Mouse (Mus musculus): ENCODE measurements around the gene Kif1b. TPM values are rescaled to one million over a fixed set of nuclear protein-coding genes. Genes with fewer than 3 reads are reported as not detected.

Gene Kif1b
- total and polyA plus RNA-seq, 3 experiments = 8.8 to 20.2 (median 16.3) TPM

DNA sequence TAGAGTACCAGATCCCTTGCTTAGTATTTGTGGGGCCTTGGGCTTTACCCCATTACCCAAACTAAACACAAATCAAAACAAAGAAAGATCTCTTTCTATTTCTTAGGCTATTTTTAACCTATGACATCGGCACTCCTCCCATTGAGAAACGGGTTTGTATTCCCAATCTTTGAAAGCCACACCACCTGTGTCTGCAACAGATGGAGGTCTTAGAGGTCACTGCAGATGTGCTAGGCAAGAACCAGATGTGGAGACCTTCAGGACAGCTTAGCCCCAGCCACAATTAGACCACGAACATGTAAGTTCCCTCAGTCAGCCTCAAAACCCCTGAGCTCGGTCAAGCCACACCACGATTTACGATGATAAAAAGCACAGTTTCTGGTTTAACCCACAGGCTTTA is 15.2 kb upstream of the Kif1b start:
- Histone ChIP-seq H3K4me3 (ENCODE audit: control insufficient read depth in 1 of 2, insufficient read depth in 1 of 2, low read depth in 2 of 2, low read length in 2 of 2) (no peak overlapping the region), H3K79me2 (ENCODE audit: control insufficient read depth, insufficient read depth, low read length, poor library complexity) (no peaks in the 10 kb centered on the region), H3K9ac (ENCODE audit: control insufficient read depth, low read depth, low read length, poor library complexity, severe bottlenecking) (no peak overlapping the region), H3K27ac (ENCODE audit: control insufficient read depth, low read depth, low read length) (no peak overlapping the region), H3K36me3 (ENCODE audit: control insufficient read depth in 1 of 2, insufficient read depth in 2 of 2, low read length in 2 of 2) (no peaks in the 10 kb centered on the region), H3K27me3 (ENCODE audit: control insufficient read depth in 1 of 2, insufficient read depth in 2 of 2, low read length in 2 of 2) (no peaks in the 10 kb centered on the region; a peak in 1 of 4 replicates), H3K4me1 (ENCODE audit: control insufficient read depth in 1 of 2, insufficient read depth in 2 of 2, low read length in 2 of 2) (no peaks in the 10 kb centered on the region), H3K9me3 (replicated peaks; ENCODE audit: insufficient read depth, low read length) (no peaks in the 10 kb centered on the region)
- TF ChIP-seq GABPA (IDR thresholded peaks at IDR 0.05; ENCODE audit: low read depth, low read length) (no peak), JUND (IDR thresholded peaks at IDR 0.05; ENCODE audit: low read depth, low read length) (no peak)
- no peak for DNase-seq (ENCODE audit: low read depth, low spot score)

GRCm38 (mm10) chr4:149322286-149322685 is 14.8 kb upstream of the Kif1b start:
- Histone ChIP-seq H3K9ac (ENCODE audit: control insufficient read depth, low read depth, low read length, poor library complexity, severe bottlenecking) (no peak overlapping the region), H3K36me3 (ENCODE audit: control insufficient read depth in 1 of 2, insufficient read depth in 2 of 2, low read length in 2 of 2) (no peaks in the 10 kb centered on the region), H3K79me2 (ENCODE audit: control insufficient read depth, insufficient read depth, low read length, poor library complexity) (no peaks in the 10 kb centered on the region), H3K9me3 (replicated peaks; ENCODE audit: insufficient read depth, low read length) (no peaks in the 10 kb centered on the region), H3K4me1 (ENCODE audit: control insufficient read depth in 1 of 2, insufficient read depth in 2 of 2, low read length in 2 of 2) (no peaks in the 10 kb centered on the region), H3K4me3 (ENCODE audit: control insufficient read depth in 1 of 2, insufficient read depth in 1 of 2, low read depth in 2 of 2, low read length in 2 of 2) (no peak overlapping the region), H3K27ac (ENCODE audit: control insufficient read depth, low read depth, low read length) (no peak overlapping the region), H3K27me3 (ENCODE audit: control insufficient read depth in 1 of 2, insufficient read depth in 2 of 2, low read length in 2 of 2) (no peaks in the 10 kb centered on the region; a peak in 1 of 4 replicates)
- no peak for TF ChIP-seq USF2 (IDR thresholded peaks at IDR 0.05; ENCODE audit: borderline replicate concordance in 1 of 2, insufficient read depth in 1 of 2, low read depth in 1 of 2, low read length in 2 of 2)
- no peak for TF ChIP-seq MYC (IDR thresholded peaks at IDR 0.05; ENCODE audit: low read depth, low read length)
- no peak for TF ChIP-seq BHLHE40 (IDR thresholded peaks at IDR 0.05; ENCODE audit: borderline replicate concordance, low read depth, low read length)
- no peak for TF ChIP-seq RCOR1 (IDR thresholded peaks at IDR 0.05; ENCODE audit: low read depth, low read length)
- TF ChIP-seq CTCF (IDR thresholded peaks at IDR 0.05 in 2 of 3, conservative IDR thresholded peaks at IDR 0.05 in 1 of 3; ENCODE audit: control insufficient read depth in 1 of 3, insufficient read depth in 1 of 3, low read depth in 2 of 3, low read length in 3 of 3, poor library complexity in 1 of 3, severe bottlenecking in 1 of 3) = no peak
- no peak for TF ChIP-seq MAFK (IDR thresholded peaks at IDR 0.05; ENCODE audit: borderline replicate concordance, low read depth, low read length)
- no peak for TF ChIP-seq ZMIZ1 (IDR thresholded peaks at IDR 0.05; ENCODE audit: low read depth, low read length)
- TF ChIP-seq TBP (IDR thresholded peaks at IDR 0.05; ENCODE audit: low read depth, low read length) = no peak
- no peak for TF ChIP-seq UBTF (IDR thresholded peaks at IDR 0.05; ENCODE audit: borderline replicate concordance, insufficient read depth, low read depth, low read length)
- TF ChIP-seq ZKSCAN1 (IDR thresholded peaks at IDR 0.05; ENCODE audit: low read depth, low read length) = no peak
- no peak for TF ChIP-seq GATA1 (IDR thresholded peaks at IDR 0.05; ENCODE audit: low read depth, low read length)
- no peak for DNase-seq (ENCODE audit: low read depth, low spot score)

GRCm38 (mm10) chr4:149319088-149319487 is 11.6 kb upstream of the Kif1b start:
- Histone ChIP-seq H3K27ac (ENCODE audit: control insufficient read depth, low read depth, low read length) (no peak overlapping the region), H3K27me3 (ENCODE audit: control insufficient read depth in 1 of 2, insufficient read depth in 2 of 2, low read length in 2 of 2) (no peaks in the 10 kb centered on the region; a peak in 1 of 4 replicates), H3K9ac (ENCODE audit: control insufficient read depth, low read depth, low read length, poor library complexity, severe bottlenecking) (no peak overlapping the region), H3K36me3 (ENCODE audit: control insufficient read depth in 1 of 2, insufficient read depth in 2 of 2, low read length in 2 of 2) (no peaks in the 10 kb centered on the region), H3K79me2 (ENCODE audit: control insufficient read depth, insufficient read depth, low read length, poor library complexity) (no peaks in the 10 kb centered on the region), H3K9me3 (replicated peaks; ENCODE audit: insufficient read depth, low read length) (no peaks in the 10 kb centered on the region), H3K4me3 (ENCODE audit: control insufficient read depth in 1 of 2, insufficient read depth in 1 of 2, low read depth in 2 of 2, low read length in 2 of 2) (no peak overlapping the region), H3K4me1 (ENCODE audit: control insufficient read depth in 1 of 2, insufficient read depth in 2 of 2, low read length in 2 of 2) (no peaks in the 10 kb centered on the region)
- no peak for DNase-seq (ENCODE audit: low read depth, low spot score)
- TF ChIP-seq KAT2A (conservative IDR thresholded peaks at IDR 0.05; ENCODE audit: low read depth, low read length) = no peak
